In the genomic region with DNA sequence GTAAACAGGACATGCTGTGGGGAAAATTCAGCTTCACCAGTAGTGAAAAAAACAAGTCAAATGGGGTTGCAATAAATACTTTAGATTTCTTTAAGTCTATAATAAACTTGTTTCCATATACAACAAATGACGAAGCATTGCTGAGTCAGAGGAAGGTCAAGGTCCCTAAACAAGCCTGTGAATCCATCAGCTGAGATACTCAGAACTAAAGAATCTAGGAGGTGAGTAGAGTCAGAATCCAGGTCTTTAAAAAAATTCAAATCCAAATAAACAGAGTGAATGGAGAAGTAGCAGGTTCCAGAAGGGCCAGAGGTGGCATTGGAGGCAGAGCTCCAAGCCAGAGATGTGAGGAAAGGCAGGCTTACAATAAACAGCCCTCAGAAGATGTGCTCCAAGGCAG, we compare ENCODE assay signal across 16 mouse cellular contexts.
"Had no signal": no experiment of that assay in that cellular context is flagged by ENCODE, and none has a peak within 500 bp of the region (broad histone marks: within the 10 kb centered on the region; RNA-seq: fewer than 3 reads in every experiment).

No protein-coding gene starts in this region.

- DNase-seq: cerebellum, adult 9-10 months; cerebellum, adult 9-11 months; cerebellum, postnatal 10 days; cerebellum, postnatal 14 days; cerebellum, postnatal 25 days; cerebellum, postnatal 36 days; embryo, embryonic 11 days; forebrain, postnatal 0 days; gastrocnemius, adult 2 months; gastrocnemius, postnatal 10 days; gastrocnemius, postnatal 14 days; gastrocnemius, postnatal 25 days; gastrocnemius, postnatal 36 days; heart, adult 11 months; heart, adult 18-20 months; heart, adult 2 months had no signal
